Mouse (Mus musculus): ENCODE data around the gene Lasp1. TPM values are rescaled to one million over a fixed set of nuclear protein-coding genes. Genes with fewer than 3 reads are reported as not detected.

Gene Lasp1
- polyA plus RNA-seq, 1 experiment from 2014 or later, result 114 TPM

GRCm38 (mm10) chr11:97825295-97825694 lies 26.5 kb downstream of the Lasp1 start:
- Histone ChIP-seq H3K27me3 (ENCODE audit: control insufficient read depth, insufficient read depth, low read length) (no peaks in the 10 kb centered on the region), H3K9ac (replicated peaks; ENCODE audit: low read length) (no peak overlapping the region), H3K4me3 (replicated peaks; ENCODE audit: low read depth, low read length) (no peak overlapping the region), H3K27ac (replicated peaks; ENCODE audit: low read depth, low read length) (0 out of 2 replicates have a peak overlapping the region, but pooled peaks have one; percentile 17), H3K36me3 (ENCODE audit: control insufficient read depth, insufficient read depth, low read length) (peaks cover 68% of the 10 kb centered on the region), H3K9me3 (ENCODE audit: control insufficient read depth, low read length) (no peaks in the 10 kb centered on the region), H3K4me2 (ENCODE audit: low read length) (no peak overlapping the region), H3K4me1 (ENCODE audit: control insufficient read depth, insufficient read depth, low read length) (no peaks in the 10 kb centered on the region)
- no peak for DNase-seq
- WGBS, result 91% methylated on average over 10 of the region's 10 CpGs
- no peak for ATAC-seq (ENCODE audit: low FRiP score, low TSS enrichment)

- DNase-seq, result no peak
- H3K36me3 ChIP-seq (ENCODE audit: control insufficient read depth, insufficient read depth, low read length), result peaks cover 66% of the 10 kb centered on the region
These were observed 27.2 kb downstream of the Lasp1 start for GRCm38 (mm10) chr11:97825971-97826370.

GRCm38 (mm10) chr11:97826414-97826813 lies 27.6 kb downstream of the Lasp1 start:
- Histone ChIP-seq H3K4me3 (replicated peaks; ENCODE audit: low read depth, low read length) (no peak overlapping the region), H3K27me3 (ENCODE audit: control insufficient read depth, insufficient read depth, low read length) (no peaks in the 10 kb centered on the region), H3K4me1 (ENCODE audit: control insufficient read depth, insufficient read depth, low read length) (no peaks in the 10 kb centered on the region), H3K4me2 (ENCODE audit: low read length) (no peak overlapping the region), H3K36me3 (ENCODE audit: control insufficient read depth, insufficient read depth, low read length) (peaks cover 62% of the 10 kb centered on the region), H3K27ac (replicated peaks; ENCODE audit: low read depth, low read length) (no peak overlapping the region), H3K9ac (replicated peaks; ENCODE audit: low read length) (no peak overlapping the region), H3K9me3 (ENCODE audit: control insufficient read depth, low read length) (no peaks in the 10 kb centered on the region)
- ATAC-seq (ENCODE audit: low FRiP score, low TSS enrichment) (no peak), DNase-seq (no peak)
- WGBS, result 79% methylated on average over 7 of the region's 7 CpGs

More at GRCm38 (mm10) chr11:97825971-97826370, 27.2 kb downstream of the Lasp1 start:
- H3K4me2 ChIP-seq (ENCODE audit: low read length), result no peak overlapping the region
- 90% methylated on average over 9 of the region's 9 CpGs for WGBS
- no peak overlapping the region for H3K9ac ChIP-seq (replicated peaks; ENCODE audit: low read length)
- no peak overlapping the region for H3K27ac ChIP-seq (replicated peaks; ENCODE audit: low read depth, low read length)
- ATAC-seq (ENCODE audit: low FRiP score, low TSS enrichment), result no peak
- H3K9me3 ChIP-seq (ENCODE audit: control insufficient read depth, low read length), result no peaks in the 10 kb centered on the region
- no peaks in the 10 kb centered on the region for H3K4me1 ChIP-seq (ENCODE audit: control insufficient read depth, insufficient read depth, low read length)
- no peaks in the 10 kb centered on the region for H3K27me3 ChIP-seq (ENCODE audit: control insufficient read depth, insufficient read depth, low read length)
- H3K4me3 ChIP-seq (replicated peaks; ENCODE audit: low read depth, low read length), result no peak overlapping the region

GRCm38 (mm10) chr11:97827654-97828053 lies 28.9 kb downstream of the Lasp1 start:
- DNase-seq, result no peak
- Histone ChIP-seq H3K27me3 (ENCODE audit: control insufficient read depth, insufficient read depth, low read length) (no peaks in the 10 kb centered on the region), H3K4me2 (ENCODE audit: low read length) (no peak overlapping the region), H3K9ac (replicated peaks; ENCODE audit: low read length) (no peak overlapping the region), H3K9me3 (ENCODE audit: control insufficient read depth, low read length) (no peaks in the 10 kb centered on the region), H3K4me3 (replicated peaks; ENCODE audit: low read depth, low read length) (no peak overlapping the region), H3K27ac (replicated peaks; ENCODE audit: low read depth, low read length) (no peak overlapping the region), H3K4me1 (ENCODE audit: control insufficient read depth, insufficient read depth, low read length) (no peaks in the 10 kb centered on the region), H3K36me3 (ENCODE audit: control insufficient read depth, insufficient read depth, low read length) (peaks cover 69% of the 10 kb centered on the region)
- WGBS, result 89% methylated on average over 6 of the region's 6 CpGs
- ATAC-seq (ENCODE audit: low FRiP score, low TSS enrichment), result no peak

- no peak overlapping the region for H3K27ac ChIP-seq (replicated peaks; ENCODE audit: low read depth, low read length)
- no peak overlapping the region for H3K9ac ChIP-seq (replicated peaks; ENCODE audit: low read length)
- DNase-seq (no peak), ATAC-seq (ENCODE audit: low FRiP score, low TSS enrichment) (no peak)
- no peaks in the 10 kb centered on the region for H3K9me3 ChIP-seq (ENCODE audit: control insufficient read depth, low read length)
- no peak overlapping the region for H3K4me3 ChIP-seq (replicated peaks; ENCODE audit: low read depth, low read length)
- no peaks in the 10 kb centered on the region for H3K27me3 ChIP-seq (ENCODE audit: control insufficient read depth, insufficient read depth, low read length)
- 97% methylated on average over 7 of the region's 7 CpGs for WGBS
- H3K4me1 ChIP-seq (ENCODE audit: control insufficient read depth, insufficient read depth, low read length), result no peaks in the 10 kb centered on the region
- H3K4me2 ChIP-seq (ENCODE audit: low read length), result no peak overlapping the region
- peaks cover 69% of the 10 kb centered on the region for H3K36me3 ChIP-seq (ENCODE audit: control insufficient read depth, insufficient read depth, low read length)
These were observed 30.6 kb downstream of the Lasp1 start for GRCm38 (mm10) chr11:97829365-97829764.

- DNase-seq, result no peak
- Histone ChIP-seq H3K9ac (replicated peaks; ENCODE audit: low read length) (no peak overlapping the region), H3K4me3 (replicated peaks; ENCODE audit: low read depth, low read length) (no peak overlapping the region), H3K27ac (replicated peaks; ENCODE audit: low read depth, low read length) (no peak overlapping the region), H3K4me2 (ENCODE audit: low read length) (no peak overlapping the region), H3K9me3 (ENCODE audit: control insufficient read depth, low read length) (no peaks in the 10 kb centered on the region), H3K36me3 (ENCODE audit: control insufficient read depth, insufficient read depth, low read length) (peaks cover 70% of the 10 kb centered on the region), H3K4me1 (ENCODE audit: control insufficient read depth, insufficient read depth, low read length) (no peaks in the 10 kb centered on the region), H3K27me3 (ENCODE audit: control insufficient read depth, insufficient read depth, low read length) (no peaks in the 10 kb centered on the region)
- no peak for ATAC-seq (ENCODE audit: low FRiP score, low TSS enrichment)
- 82% methylated on average over 12 of the region's 12 CpGs for WGBS
These were observed 31.2 kb downstream of the Lasp1 start for GRCm38 (mm10) chr11:97829913-97830476.

GRCm38 (mm10) chr11:97830501-97830900 lies 31.7 kb downstream of the Lasp1 start:
- peaks cover 68% of the 10 kb centered on the region for H3K36me3 ChIP-seq (ENCODE audit: control insufficient read depth, insufficient read depth, low read length)
- ATAC-seq (ENCODE audit: low FRiP score, low TSS enrichment) (no peak), DNase-seq (no peak)
- WGBS, result 85% methylated on average over 6 of the region's 6 CpGs
- no peaks in the 10 kb centered on the region for H3K9me3 ChIP-seq (ENCODE audit: control insufficient read depth, low read length)
- H3K27me3 ChIP-seq (ENCODE audit: control insufficient read depth, insufficient read depth, low read length), result no peaks in the 10 kb centered on the region
- no peak overlapping the region for H3K27ac ChIP-seq (replicated peaks; ENCODE audit: low read depth, low read length)
- H3K4me3 ChIP-seq (replicated peaks; ENCODE audit: low read depth, low read length), result no peak overlapping the region
- H3K4me2 ChIP-seq (ENCODE audit: low read length), result no peak overlapping the region
- H3K4me1 ChIP-seq (ENCODE audit: control insufficient read depth, insufficient read depth, low read length), result no peaks in the 10 kb centered on the region
- H3K9ac ChIP-seq (replicated peaks; ENCODE audit: low read length), result no peak overlapping the region

- Histone ChIP-seq H3K9me3 (ENCODE audit: control insufficient read depth, low read length) (no peaks in the 10 kb centered on the region), H3K4me2 (ENCODE audit: low read length) (no peak overlapping the region), H3K4me1 (ENCODE audit: control insufficient read depth, insufficient read depth, low read length) (no peaks in the 10 kb centered on the region), H3K36me3 (ENCODE audit: control insufficient read depth, insufficient read depth, low read length) (peaks cover 66% of the 10 kb centered on the region), H3K9ac (replicated peaks; ENCODE audit: low read length) (no peak overlapping the region), H3K27me3 (ENCODE audit: control insufficient read depth, insufficient read depth, low read length) (no peaks in the 10 kb centered on the region), H3K27ac (replicated peaks; ENCODE audit: low read depth, low read length) (no peak overlapping the region), H3K4me3 (replicated peaks; ENCODE audit: low read depth, low read length) (no peak overlapping the region)
- no peak for DNase-seq
- 86% methylated on average over 11 of the region's 11 CpGs for WGBS
- no peak for ATAC-seq (ENCODE audit: low FRiP score, low TSS enrichment)
These were observed 33.2 kb downstream of the Lasp1 start for GRCm38 (mm10) chr11:97832001-97832400.

- no peak for ATAC-seq (ENCODE audit: low FRiP score, low TSS enrichment)
- no peaks in the 10 kb centered on the region for H3K27me3 ChIP-seq (ENCODE audit: control insufficient read depth, insufficient read depth, low read length)
- no peak overlapping the region for H3K27ac ChIP-seq (replicated peaks; ENCODE audit: low read depth, low read length)
- WGBS, result 77% methylated on average over 15 of the region's 15 CpGs
- H3K4me3 ChIP-seq (replicated peaks; ENCODE audit: low read depth, low read length), result no peak overlapping the region
- no peaks in the 10 kb centered on the region for H3K9me3 ChIP-seq (ENCODE audit: control insufficient read depth, low read length)
- H3K36me3 ChIP-seq (ENCODE audit: control insufficient read depth, insufficient read depth, low read length), result peaks cover 74% of the 10 kb centered on the region
- H3K9ac ChIP-seq (replicated peaks; ENCODE audit: low read length), result no peak overlapping the region
- no peak overlapping the region for H3K4me2 ChIP-seq (ENCODE audit: low read length)
- H3K4me1 ChIP-seq (ENCODE audit: control insufficient read depth, insufficient read depth, low read length), result no peaks in the 10 kb centered on the region
- DNase-seq, result no peak
These were observed 34.6 kb downstream of the Lasp1 start for GRCm38 (mm10) chr11:97833352-97833751.
